Mouse (Mus musculus) stomach, embryonic 16.5 days (tissue): ENCODE results near the gene Prl3d2. TPM values are rescaled to one million over a fixed set of nuclear protein-coding genes. Genes with fewer than 3 reads are reported as not detected.
"Not testable (repeated sequence)": the region's sequence is repeated elsewhere in the genome, so short reads cannot be mapped to it uniquely, and the experiment has no call there.

Source experiments
- ATAC-seq: fragments of 200-750 bp; cut with Nextera tagmentation; 2 replicates; pipeline ENCODE4 v1.8.0; 2017; ENCODE audit warnings: moderate number of reproducible peaks, moderate TSS enrichment; ENCODE audit not compliant: insufficient read depth, low FRiP score
- H3K27ac ChIP-seq: fragments of 300-500 bp; sonication (generic); 2 replicates; pipeline ENCODE4 v1.5.1; 2014; ENCODE audit warnings: low read length
- H3K27me3 ChIP-seq: fragments of 300-500 bp; sonication (generic); 2 replicates; pipeline ENCODE4 v1.6.1; 2014; ENCODE audit warnings: low read length, control low read depth, mixed read lengths; ENCODE audit not compliant: control insufficient read depth, insufficient read depth
- H3K36me3 ChIP-seq: fragments of 300-500 bp; sonication (generic); 2 replicates; pipeline ENCODE4 v1.6.1; 2014; ENCODE audit warnings: low read length; ENCODE audit not compliant: control insufficient read depth, insufficient read depth
- H3K4me1 ChIP-seq: fragments of 300-500 bp; sonication (generic); 2 replicates; pipeline ENCODE4 v1.6.1; 2014; ENCODE audit warnings: low read length, control low read depth, mixed read lengths; ENCODE audit not compliant: control insufficient read depth, insufficient read depth
- H3K4me2 ChIP-seq: fragments of 300-500 bp; sonication (generic); 2 replicates; pipeline ENCODE4 v1.6.1; 2014; ENCODE audit warnings: low read depth, low read length, mixed read lengths
- H3K4me3 ChIP-seq: fragments of 300-500 bp; sonication (generic); replicated peaks from 2 replicates; pipeline ENCODE4 v1.5.1; 2014; ENCODE audit warnings: mild to moderate bottlenecking, low read length
- H3K9ac ChIP-seq: fragments of 300-500 bp; sonication (generic); 2 replicates; pipeline ENCODE4 v1.6.1; 2014; ENCODE audit warnings: low read length
- H3K9me3 ChIP-seq: fragments of 300-500 bp; sonication (generic); replicated peaks from 2 replicates; pipeline ENCODE4 v1.6.1; 2016; ENCODE audit warnings: low read length, control low read depth; ENCODE audit not compliant: control insufficient read depth
- WGBS: fragments of 180-500 bp; shearing (Covaris S2); extraction: QIAGEN DNeasy Blood & Tissue Kit; methylation state at CpG from one replicate; pipeline ENCODE4 v1.1.7; 2014; 5-methylcytosine and 5-hydroxymethylcytosine counted together
- polyA plus RNA-seq: library from polyadenylated mRNA; unstranded; fragments of >200 nt; fragmentation: Nextera tagmentation; extraction: Ambion mirVana; gene quantifications from 2 replicates; pipeline ENCODE4 v1.2.1, GENCODE M21; 2015

The Prl3d2 gene
- not detected in 2 replicates for polyA plus RNA-seq

DNA sequence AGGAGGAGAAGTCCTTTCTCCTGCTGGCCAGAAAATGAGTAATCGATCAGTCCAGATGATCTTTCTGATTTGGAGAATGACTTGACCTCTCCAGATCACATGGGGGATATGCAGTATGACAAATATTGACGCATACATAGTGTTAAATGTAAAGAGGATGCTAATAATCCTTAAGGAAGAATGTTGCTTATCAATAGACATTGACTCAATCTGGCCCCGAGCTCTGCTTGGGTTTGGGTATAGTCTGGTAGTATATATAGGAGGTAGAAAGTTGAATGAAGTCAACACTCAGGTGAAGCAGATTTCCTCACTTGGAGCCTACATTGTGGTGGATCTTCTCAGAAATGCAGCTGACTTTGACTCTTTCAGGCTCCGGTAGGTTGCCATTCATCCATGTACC, at the start of gene Prl3d2:
Gene Prl3d2, plus strand, starts transcription at position 301 of the 400 bp plus-strand sequence.
- not testable (repeated sequence) for ATAC-seq, H3K4me2 ChIP-seq
- 91% methylated on average over 3 of the region's 4 CpGs for WGBS

DNA sequence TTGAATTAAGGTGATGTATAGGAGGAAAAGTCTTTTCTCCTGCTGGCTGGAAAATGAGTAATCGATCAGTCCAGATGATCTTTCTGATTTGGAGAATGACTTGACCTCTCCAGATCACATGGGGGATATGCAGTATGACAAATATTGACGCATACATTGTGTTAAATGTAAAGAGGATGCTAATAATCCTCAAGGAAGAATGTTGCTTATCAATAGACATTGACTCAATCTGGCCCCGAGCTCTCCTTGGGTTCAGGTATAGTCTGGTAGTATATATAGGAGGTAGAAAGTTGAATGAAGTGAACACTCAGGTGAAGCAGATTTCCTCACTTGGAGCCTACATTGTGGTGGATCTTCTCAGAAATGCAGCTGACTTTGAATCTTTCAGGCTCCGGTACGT, 27.6 kb upstream of the Prl3d2 start, which contains the start of gene Prl3d1:
Gene Prl3d1, plus strand, starts transcription at position 301 of the 400 bp plus-strand sequence.
- not testable (repeated sequence) for H3K9me3 ChIP-seq, H3K9ac ChIP-seq, H3K27ac ChIP-seq, H3K4me2 ChIP-seq, H3K36me3 ChIP-seq, H3K27me3 ChIP-seq, ATAC-seq, H3K4me3 ChIP-seq, H3K4me1 ChIP-seq
- 88% methylated on average over 5 of the region's 5 CpGs for WGBS

More for the DNA sequence above, at the start of gene Prl3d2:
- H3K9me3 ChIP-seq, H3K27me3 ChIP-seq, H3K4me3 ChIP-seq, H3K27ac ChIP-seq, H3K4me1 ChIP-seq, H3K9ac ChIP-seq, H3K36me3 ChIP-seq: not testable (repeated sequence)

DNA sequence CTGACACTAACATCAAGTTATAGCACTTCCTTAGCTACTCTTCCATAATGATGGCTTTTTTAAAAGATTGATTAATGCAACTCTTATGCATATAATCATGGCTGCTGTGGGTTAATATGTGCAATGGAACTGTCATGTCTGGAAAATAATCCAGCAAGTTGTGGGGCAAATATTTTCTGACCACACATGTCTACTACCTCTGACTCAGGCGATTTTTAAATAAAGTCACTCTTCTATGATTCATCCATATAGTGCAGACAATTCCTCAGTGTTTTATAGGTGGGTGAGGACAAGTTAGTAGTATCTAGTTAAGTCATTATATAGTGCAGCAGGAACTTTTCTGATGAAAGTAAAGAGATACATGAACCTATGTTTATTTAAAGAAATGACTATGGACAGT, 26.8 kb downstream of the Prl3d2 start:
- H3K36me3 ChIP-seq, result no peaks in the 10 kb centered on the region
- no peak overlapping the region for H3K4me3 ChIP-seq
- no peak overlapping the region for H3K27ac ChIP-seq
- 57% methylated on average over 1 of the region's 1 CpGs for WGBS
- no peaks in the 10 kb centered on the region for H3K4me1 ChIP-seq
- no peak overlapping the region for H3K4me2 ChIP-seq
- H3K9me3 ChIP-seq, result no peaks in the 10 kb centered on the region
- no peak overlapping the region for H3K9ac ChIP-seq
- ATAC-seq, result no peak
- H3K27me3 ChIP-seq, result no peaks in the 10 kb centered on the region

DNA sequence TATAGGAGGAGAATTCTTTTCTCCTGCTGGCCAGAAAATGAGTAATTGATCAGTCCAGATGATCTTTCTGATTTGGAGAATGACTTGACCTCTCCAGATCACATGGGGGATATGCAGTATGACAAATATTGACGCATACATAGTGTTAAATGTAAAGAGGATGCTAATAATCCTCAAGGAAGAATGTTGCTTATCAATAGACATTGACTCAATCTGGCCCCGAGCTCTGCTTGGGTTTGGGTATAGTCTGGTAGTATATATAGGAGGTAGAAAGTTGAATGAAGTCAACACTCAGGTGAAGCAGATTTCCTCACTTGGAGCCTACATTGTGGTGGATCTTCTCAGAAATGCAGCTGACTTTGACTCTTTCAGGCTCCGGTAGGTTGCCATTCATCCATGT, 35.0 kb downstream of the Prl3d2 start, which contains the start of gene Prl3d3:
Gene Prl3d3, plus strand, starts transcription at position 301 of the 400 bp plus-strand sequence.
- not testable (repeated sequence) for H3K27me3 ChIP-seq, ATAC-seq, H3K36me3 ChIP-seq, H3K4me1 ChIP-seq, H3K4me3 ChIP-seq, H3K9ac ChIP-seq, H3K4me2 ChIP-seq, H3K27ac ChIP-seq, H3K9me3 ChIP-seq
- WGBS, result 66% methylated on average over 2 of the region's 3 CpGs

Other genes with a start within 250 kb of the Prl3d2 start
- not detected in 2 replicates for gene Prl, start 64.1 kb upstream of the Prl3d2 start, polyA plus RNA-seq
- not detected in 2 replicates for gene Prl3d1, start 27.5 kb upstream of the Prl3d2 start, polyA plus RNA-seq
- not detected in 2 replicates for gene Prl3d3, start 35.1 kb downstream of the Prl3d2 start, polyA plus RNA-seq
- not detected in 2 replicates for gene Prl3c1, start 75.0 kb downstream of the Prl3d2 start, polyA plus RNA-seq
- not detected in 2 replicates for gene Prl3b1, start 120.1 kb downstream of the Prl3d2 start, polyA plus RNA-seq
- not detected in 2 replicates for gene Prl3a1, start 137.7 kb downstream of the Prl3d2 start, polyA plus RNA-seq
- gene Prl6a1, start 190.9 kb downstream of the Prl3d2 start, polyA plus RNA-seq, result not detected in 2 replicates
- gene Prl8a2, start 224.0 kb downstream of the Prl3d2 start, polyA plus RNA-seq, result not detected in 2 replicates